In genomic region chr15:77225274-77225673, GRCm38 (mm10) we compare ENCODE assay signal across 9 mouse cellular contexts.
A peak's percentile ranks its signal among the peaks of the same experiment; 100 is the strongest.
DNase-seq lines count a peak whose midpoint lies in the region; ATAC-seq lines count a peak whose summit lies in the region.
"Had no signal": no experiment of that assay in that cellular context is flagged by ENCODE, and none has a peak within 500 bp of the region (broad histone marks: within the 10 kb centered on the region; RNA-seq: fewer than 3 reads in every experiment).

No protein-coding gene starts in this region.

- H3K9me3 ChIP-seq in heart, embryonic 10.5 days: no peaks in the 10 kb centered on the region
- H3K9me3 ChIP-seq: liver, embryonic 15.5 days had no signal

- ATAC-seq in granulocyte monocyte progenitor cell, adult 5-6 weeks (replicated peaks; ENCODE audit: poor library complexity, severe bottlenecking): peak; percentile 50; the same call in 1 of the 2 replicates

- no peaks in the 10 kb centered on the region for H3K27me3 ChIP-seq in heart, embryonic 10.5 days (ENCODE audit: insufficient read depth, poor library complexity, severe bottlenecking)
- H3K27me3 ChIP-seq: liver, embryonic 15.5 days had no signal

- peak; percentile 91 for DNase-seq in heart, adult 11 months
- DNase-seq in heart, embryonic 10.5 days (ENCODE audit: low spot score): no peak
- DNase-seq in 3T3-L1 (ENCODE audit: low read depth, low spot score) (peak; percentile 76), adipocyte (ENCODE audit: low spot score) (peak; percentile 76)
- peak; percentile 69 for DNase-seq in mesoderm, embryonic 11.5 days (ENCODE audit: low read depth, low spot score)
- DNase-seq in right cerebral cortex, postnatal 36 days (ENCODE audit: low spot score in 2 of 2): no peak
- no peak for DNase-seq in spleen, postnatal 36 days (ENCODE audit: low spot score in 2 of 2)

- peaks cover 6% of the 10 kb centered on the region; the same call in 1 of the 2 replicates for H3K36me3 ChIP-seq in heart, embryonic 10.5 days
- H3K36me3 ChIP-seq: liver, embryonic 15.5 days had no signal

- H3K4me3 ChIP-seq in heart, embryonic 10.5 days: no peak overlapping the region
- H3K4me3 ChIP-seq: liver, embryonic 15.5 days had no signal

- H3K4me1 ChIP-seq in heart, embryonic 10.5 days: peaks cover 15% of the 10 kb centered on the region

- no peak overlapping the region for H3K27ac ChIP-seq in heart, embryonic 10.5 days
- H3K27ac ChIP-seq: liver, embryonic 15.5 days had no signal

Comparison
In these comparisons a context has a peak if more than half of its experiments do, and no peak if none do; other contexts are left out.
1. DNase-seq: peak in heart, adult 11 months (single experiment), 3T3-L1 (single experiment), adipocyte (single experiment) and mesoderm, embryonic 11.5 days (single experiment); none in heart, embryonic 10.5 days (single experiment), right cerebral cortex, postnatal 36 days (0 of 2) and spleen, postnatal 36 days (0 of 2).